Mouse (Mus musculus): Measurements from ENCODE around the gene Dclk2. TPM values are rescaled to one million over a fixed set of nuclear protein-coding genes. Genes with fewer than 3 reads are reported as not detected.

Dclk2 gene
- 100 to 1,000 TPM; 109 to 112 TPM for total RNA-seq (2021)

DNA sequence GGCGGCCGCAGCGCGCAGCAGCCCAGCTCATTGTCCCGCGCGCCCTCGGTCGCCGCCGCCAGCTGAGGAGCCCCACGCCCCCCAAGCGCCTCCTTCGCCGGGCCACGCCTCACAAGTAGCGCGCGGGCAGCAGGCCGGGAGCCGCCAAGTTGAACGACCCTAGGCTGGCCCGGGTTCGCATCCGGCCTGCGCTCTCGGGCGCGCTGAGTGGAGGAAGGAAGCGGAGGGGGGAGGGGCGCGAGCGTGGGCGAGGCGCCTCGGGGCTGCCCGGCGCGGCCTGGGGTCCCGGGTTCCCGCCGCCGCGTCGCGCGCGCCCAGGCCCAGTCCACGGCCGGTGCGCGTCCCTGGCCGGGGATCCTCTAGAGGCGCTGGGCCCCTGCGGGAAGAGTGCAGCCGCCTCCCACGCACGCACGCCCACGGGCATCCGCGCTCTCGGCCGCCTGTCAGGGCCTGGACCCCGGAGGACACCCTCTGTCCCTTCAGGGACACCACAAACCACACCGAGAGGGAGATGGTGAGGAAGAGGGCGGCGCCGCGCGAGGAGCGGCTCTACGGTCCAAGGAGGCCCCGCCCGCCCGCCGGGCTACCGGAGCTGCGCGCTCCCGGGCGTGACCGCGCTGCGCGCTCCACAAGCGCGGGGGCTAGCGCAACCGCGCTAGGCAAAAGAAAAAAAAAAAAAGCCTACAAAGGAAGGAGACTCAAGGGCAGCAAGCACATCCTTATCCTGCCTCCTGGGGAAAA, at the start of gene Dclk2:
TSS of gene Dclk2 (minus strand) at position 510 of the 741 bp plus-strand sequence.
- DNase-seq, result peak; percentile 80 to 81

DNA sequence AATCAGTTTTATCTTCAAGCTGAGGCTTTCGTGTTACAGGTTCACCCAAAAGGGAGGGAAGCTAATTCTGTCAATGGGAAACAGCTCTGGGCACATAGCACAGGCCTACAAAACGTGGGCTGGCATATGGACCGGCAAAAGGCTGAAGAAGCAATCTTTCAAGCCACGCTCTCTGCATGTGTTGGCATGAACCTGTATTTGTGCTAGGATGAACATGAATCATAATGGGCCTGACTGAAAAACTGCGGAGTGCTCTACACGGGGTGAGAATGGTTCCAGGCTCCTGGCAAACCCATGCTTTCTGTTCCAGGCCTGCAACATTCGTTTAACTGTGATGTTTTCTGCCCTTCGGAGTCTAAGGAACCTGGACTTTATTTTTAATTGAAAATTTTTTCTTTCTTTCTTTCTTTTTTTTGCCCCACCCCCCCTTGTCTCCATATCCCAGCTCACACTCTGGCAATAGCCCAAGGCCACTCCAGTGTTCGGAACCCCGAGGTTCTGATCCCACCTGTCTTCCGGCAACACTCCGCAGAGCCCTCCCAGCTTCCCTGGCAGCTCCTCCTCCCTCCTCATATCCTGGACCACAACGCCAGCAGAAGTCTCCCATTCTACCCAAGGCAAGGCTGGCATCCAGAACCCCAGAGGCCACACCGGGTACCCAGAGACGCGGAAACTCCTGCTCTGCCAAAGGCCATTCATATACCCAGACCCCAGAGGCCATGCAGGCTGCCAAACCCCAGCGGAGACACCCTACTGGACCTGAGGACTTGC, 42.2 kb upstream of the Dclk2 start:
- DNase-seq, result no peak

DNA sequence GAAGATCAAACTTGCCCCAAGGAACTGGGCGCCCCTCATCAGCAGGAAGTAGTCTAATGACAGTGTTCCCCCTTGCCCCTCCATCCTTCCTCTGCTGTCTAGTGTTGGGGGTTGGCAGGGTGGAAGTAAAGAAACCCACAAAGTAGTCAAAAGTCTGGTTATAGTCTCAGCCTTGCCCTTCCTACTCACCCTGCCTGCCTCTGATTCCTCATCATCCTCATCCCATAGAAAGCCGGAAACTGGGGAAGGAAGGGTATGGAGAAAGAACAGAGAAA, 40.7 kb upstream of the Dclk2 start:
- DNase-seq, result no peak

DNA sequence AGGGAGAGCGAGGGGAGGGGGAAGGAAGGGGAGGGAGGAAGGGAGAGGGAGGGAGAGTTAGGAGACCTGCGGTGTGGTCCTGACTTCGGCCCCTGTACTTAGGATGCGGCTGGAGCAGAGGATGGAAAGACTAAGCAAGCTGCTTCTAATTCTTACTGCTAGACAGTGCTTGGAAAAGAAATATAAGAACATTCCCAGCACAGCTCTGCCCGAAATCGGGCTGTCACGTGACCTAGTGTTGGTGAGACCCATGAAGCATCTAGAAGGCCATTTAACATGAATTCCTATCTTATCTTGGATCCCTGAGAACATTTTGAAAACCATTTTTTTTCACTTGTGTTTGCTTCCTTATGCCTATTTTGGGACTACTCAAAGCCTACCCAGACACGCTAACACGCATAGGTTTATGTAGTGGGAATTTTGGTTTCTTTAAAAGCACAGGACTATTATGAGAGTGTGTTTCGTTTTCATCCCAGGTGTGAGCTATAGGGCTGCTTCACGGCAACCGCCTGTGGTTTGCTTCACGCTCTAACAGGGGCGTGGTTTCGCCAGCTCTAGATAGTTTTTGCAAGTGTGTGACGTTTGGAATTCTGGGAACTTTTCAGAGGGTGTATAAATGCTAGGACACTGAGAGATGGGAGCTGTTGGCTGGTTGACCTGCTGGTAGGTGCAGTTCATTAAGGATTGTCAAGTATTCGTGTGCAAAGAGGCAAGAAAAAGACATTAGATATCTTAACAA, 40.2 kb upstream of the Dclk2 start:
- no peak for DNase-seq

DNA sequence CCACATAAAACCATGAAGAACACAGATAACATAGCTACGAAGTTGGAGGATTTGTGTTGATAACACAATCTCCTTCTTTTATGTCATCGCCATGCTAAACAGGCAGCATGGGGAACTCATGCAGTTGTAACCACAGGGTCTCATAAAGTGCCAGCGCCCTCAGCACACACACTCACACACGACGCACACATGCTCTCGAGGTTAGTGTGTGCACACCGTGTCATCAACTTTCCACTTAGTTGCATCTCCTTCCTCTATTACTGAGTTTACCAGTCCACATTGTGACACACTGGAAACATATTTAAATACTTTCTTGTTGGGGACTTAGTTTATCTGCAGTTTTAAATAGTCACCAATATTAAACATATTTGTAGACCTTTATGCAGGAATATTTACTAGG, 38.4 kb upstream of the Dclk2 start:
- no peak for DNase-seq

DNA sequence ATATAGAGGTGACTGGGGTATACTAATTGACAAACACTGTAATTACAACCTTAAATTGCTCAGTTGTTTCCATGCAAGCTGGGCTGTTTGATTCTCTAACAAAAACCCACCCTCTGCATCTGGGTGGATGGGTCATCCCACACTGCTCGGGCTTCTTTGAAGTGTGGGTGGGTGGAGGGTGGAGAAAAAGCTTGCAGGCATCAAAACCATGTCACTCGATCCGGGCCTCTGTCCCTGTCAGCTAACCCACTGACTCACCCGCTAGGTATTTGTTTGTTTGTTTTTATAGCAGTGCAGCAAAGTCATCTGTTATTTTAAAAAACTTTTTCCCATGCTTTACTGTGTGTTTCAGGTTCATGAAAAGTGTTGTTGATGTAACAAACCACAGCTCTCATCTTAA, 34.7 kb upstream of the Dclk2 start:
- DNase-seq, result no peak

DNA sequence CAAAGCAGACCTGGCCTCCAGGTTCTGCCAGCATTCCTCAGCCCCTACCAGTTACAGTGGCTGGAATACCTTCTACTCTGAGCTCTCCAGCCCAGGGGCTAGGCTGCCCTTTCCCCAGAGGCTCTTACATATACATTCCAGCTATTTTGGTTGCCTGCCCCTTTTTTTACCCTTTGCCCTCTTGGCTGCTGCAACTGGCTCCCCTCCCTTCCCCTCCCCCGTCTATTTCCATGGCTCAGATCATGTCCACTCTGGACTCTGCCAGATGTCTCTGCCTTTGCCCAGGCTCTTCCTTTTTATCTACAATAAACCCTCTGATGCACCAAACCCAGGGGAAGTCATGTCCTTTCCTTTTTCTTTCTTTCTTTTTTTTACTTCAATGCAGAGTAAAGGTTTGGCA, 33.9 kb upstream of the Dclk2 start:
- no peak for DNase-seq

DNA sequence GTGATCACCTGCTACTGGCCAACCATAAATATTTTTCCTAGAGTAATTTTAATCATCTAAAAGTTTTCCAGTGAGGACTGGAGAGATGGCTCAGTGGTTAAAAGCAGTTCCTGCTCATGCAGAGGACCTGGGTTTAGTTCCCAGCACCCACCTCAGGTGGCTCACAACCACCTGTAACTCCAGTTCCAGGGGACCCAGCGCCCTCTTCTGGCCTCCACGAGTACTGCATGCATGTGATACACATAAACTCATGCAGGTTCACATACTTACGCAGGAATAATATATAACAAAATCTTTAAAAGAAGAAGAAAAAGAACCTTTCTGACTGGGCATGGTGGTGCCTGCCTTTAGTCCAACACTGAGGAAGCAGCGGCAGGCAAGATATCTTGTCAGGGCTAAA, 33.2 kb upstream of the Dclk2 start:
- no peak for DNase-seq

DNA sequence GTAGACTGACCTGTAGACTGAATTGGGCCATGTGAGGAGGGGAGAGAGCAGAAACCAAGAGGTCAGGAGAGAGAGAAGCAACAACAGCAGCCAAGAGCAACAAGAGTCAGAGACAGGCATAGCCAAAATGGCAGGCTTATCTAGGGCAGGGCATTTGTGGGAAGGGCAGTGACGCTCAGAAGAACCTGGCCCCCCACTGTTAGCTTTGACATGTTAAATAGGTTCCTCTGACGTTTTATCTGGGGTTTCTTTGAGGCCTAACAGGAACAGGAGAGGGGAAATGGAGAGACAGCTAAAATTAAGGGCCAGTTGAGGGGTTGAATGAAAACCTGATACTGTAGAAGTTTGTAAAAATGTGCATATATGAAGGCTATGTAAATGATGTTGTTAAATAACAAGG, 30.0 kb upstream of the Dclk2 start:
- DNase-seq, result no peak

DNA sequence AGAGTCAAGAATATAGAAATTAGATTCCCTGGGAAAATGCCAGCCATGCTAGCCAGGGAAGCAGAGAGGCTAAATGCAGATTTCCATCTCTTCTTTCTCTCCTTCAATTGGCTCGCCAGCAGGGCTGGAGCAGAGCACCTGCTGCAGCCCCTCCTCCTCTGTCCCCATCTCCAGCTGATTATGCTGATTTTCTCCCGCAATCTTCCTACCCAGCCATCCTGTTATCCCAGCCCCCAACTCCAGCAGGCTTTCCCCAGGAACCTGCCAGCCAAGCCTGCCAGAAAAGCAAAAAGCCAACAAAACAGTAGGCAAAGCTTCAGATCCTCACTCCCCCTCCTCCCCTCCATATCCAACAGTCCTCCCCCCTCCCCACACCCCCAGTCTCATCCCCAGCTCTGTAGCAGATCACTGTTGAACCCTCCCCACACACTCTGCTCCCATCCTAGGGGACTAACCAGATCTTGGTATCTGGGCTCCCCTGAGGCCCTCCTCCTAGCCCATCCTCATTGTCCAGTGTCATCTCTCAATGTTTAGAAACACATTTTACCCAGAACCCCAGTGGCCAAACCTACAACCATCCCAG, 15.7 kb upstream of the Dclk2 start:
- peak; percentile 61 to 71 for DNase-seq

DNA sequence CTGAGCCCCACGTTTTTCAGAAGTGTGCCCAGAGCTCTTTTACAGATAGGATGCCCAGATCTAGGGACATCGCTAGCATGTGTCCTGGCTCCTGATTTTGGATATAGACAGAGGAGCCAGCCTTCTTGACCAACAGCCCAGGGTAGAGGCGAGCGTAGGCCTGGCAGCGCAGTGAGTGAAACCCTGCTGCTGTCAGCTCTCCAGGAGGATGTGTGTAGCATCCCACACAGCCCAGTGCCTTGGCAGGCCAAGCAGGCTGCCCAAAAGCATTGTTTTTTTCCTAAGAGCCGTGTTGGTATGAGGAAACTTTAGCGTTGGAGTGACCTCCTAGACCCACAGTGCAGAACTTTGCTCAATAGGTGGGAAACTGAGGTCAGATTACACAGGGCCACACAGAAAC, 12.8 kb upstream of the Dclk2 start:
- DNase-seq, result no peak

DNA sequence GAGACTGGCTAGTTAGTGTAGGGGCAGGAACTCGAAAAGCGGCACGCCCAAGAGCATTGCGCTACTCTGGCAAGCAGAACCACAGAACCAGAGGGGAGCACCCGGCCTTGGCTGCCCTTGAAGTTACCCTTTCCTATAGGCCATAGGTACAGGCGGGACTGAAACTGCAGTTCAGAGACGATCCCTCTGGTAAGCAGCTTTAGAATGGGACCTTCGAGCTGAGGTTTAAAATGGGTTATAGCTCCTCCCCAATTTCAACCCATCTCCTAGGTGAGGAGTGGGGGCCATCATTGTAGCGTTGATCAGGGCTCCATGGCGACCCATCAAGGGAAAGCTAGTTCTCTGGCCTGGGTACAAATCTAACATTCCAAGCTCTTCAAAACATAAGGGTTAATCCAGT, 3.0 kb upstream of the Dclk2 start:
- no peak for DNase-seq

DNA sequence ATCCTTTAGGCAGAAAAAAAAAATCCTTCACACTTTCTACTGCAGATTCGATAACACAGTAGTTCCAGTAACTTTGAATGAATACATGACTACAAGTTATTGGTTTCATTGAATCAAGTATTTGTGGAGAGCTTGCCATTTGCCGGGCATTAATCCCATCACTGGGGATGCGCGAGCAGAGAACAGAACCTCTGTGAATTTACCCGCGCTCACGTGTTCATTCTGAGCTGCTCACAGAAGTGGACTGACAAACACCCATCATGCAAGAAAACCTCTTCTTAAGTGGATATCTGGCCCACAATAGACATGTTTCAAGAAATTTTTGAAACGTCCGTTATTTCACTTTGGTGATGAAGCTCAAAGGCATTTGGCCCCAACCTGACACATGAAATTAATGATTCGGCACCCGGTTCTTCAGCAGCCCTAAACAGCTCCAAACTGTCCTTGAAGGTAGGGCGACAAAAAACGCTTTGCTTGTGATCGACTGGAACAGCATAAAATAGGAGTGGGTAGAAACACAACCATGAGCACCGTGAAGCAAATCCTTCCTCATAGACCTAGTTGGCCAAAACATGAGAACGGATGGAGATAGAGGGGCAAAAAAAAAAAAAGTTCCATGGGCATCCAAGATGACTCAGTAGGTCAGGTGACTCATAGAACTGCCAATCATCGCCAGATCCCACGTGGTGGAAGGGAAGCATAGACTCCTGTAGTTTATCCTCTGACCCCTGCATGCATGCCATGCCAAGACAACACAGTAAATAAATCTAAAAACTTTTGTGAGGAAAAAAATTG, 726 bp upstream of the Dclk2 start:
- no peak for DNase-seq

DNA sequence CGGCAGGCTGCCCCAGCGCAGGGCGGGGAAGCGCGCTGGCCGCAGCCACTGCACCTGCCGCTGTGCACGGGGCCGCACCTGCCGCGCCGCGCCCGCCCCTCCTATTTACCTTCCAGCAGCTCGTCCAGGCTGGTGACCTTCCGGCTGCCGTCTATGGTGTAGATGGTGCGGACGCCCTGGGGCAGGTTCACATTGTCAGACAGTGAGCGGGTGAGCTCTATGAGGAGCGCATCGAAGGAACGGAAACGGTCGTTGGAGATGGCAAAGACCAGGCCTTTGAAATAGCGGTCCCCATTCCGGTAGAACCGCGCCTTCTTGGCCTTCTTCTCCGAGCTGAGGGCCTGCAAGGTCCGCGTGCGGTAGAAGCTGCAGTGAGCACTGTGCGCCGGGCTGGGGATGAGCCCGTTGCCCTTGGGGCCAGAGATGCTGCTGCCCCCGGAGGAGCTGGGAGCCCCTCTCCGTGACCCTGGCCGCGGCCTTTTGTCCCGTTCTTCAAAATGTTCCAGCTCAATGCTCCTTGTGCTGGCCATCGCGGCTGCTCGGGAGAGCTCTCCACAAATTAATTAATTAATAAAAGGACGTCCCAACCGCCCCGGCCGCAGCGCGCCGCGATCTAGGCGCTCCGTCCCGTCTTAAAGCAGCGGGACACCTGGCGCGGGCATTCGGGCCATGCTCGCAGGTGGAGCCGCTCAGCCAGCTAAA, 860 bp downstream of the Dclk2 start:
- DNase-seq, result peak; percentile 58 to 62

DNA sequence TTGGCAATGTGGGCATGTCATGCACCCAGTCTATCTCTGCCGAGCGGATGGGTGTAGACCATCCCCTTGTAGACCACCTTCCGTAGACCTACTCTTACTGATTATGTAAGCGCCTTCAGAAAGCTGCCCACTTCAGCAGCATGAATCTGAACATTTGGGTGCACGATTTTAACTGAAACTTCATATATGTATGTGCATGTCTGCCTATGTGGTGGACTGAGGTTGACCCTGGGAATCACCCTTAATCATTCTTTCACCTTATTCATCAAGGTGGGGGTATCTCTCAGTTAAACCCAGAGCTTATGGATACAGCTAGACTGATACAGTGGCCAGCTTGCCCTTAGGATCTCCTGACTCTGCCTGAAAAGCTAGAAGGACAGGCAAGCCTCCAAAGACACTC, 3.6 kb downstream of the Dclk2 start:
- no peak for DNase-seq

DNA sequence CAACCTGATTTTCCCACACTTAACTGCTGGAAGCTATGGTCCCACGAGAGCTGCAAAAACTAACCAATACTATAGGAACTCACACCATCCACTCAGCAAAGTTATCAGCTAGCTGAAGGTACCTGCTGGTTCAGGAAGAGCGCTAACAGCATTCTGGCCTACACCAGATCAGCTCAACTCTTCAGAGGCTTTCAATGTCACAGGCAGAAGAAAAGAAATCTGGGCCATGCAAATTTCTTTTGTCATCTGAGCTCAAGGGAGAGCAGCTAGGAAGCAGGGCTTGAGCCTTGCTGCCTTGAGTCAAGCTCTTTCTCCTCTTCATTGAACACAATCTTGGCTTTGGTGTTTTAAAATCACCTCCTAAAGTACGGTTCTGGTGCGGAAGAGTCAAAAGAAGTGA, 4.0 kb downstream of the Dclk2 start:
- no peak for DNase-seq

DNA sequence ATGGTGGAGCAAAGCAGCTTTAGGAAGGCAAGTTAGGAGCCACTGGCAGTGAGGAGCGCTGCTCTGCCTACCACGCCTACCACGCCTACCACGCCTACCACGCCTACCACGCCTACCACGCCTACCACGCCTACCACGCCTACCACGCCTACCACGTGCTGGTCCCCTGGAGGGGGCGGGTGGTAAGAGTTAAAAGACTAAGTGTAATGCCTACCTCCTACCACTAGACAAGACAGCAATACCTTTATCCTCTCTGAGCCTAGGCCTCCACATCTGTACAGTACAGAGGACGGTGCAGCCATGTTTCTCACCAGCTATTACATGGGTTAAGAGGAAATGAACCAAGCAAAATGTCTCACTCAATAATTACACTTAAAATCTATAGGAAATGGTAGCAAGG, 5.4 kb downstream of the Dclk2 start:
- no peak for DNase-seq

DNA sequence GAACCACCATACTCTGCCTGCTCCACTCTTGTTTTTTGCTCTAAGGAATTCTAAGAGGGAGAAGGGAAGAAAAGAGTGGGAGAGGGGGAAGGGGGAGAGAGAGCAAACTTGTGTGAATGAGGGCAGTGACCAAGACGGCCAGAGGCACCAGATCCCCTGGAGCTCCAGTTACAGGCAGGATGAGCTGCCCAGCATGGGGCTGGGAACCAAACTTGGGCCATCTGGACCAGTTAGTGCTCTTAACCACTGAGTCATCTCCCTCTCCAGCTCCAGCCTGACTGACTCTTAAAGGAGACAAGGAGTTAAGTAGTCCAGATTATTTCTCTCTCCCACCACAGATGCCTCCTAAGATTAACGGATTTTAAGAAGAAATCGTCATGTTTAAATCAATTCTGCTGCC, 6.3 kb downstream of the Dclk2 start:
- no peak for DNase-seq

DNA sequence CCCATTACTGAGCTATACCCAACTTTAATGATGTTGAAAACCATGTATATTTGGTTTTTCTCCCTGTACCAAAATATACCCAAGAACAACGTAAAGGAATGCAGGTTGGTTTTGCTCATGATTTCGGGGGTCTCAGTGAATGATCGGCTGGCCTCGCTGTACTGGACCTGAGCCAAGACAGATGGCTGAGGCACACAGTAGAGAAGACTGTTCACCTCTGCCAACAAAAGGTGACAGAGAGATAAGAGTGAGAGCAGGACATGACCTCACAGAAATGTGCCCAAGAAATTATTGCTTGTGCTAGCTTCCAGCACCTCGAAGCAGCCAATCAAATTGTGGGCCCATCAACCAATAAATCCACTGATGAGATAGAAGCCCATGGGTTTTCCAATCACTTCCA, 22.3 kb downstream of the Dclk2 start:
- no peak for DNase-seq

DNA sequence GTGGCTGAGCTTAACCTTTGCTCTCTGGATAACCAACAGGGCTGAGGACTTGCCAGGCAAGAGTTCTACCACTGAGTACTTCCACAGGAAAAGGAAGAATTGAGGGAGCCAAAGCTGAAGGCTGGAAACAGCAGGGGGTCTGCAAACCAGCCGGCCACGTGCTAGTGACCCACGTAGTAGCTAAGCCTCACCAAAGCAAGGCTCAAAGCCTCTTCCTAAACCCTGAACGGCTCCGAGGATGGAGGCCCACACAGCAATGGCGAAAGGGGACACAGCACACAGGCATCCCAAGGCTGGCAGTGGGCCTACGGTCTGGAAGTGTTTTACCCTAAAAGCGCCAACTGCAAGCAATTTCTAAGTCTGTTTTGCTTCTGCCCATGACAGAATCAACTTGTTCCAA, 23.1 kb downstream of the Dclk2 start:
- DNase-seq, result no peak

DNA sequence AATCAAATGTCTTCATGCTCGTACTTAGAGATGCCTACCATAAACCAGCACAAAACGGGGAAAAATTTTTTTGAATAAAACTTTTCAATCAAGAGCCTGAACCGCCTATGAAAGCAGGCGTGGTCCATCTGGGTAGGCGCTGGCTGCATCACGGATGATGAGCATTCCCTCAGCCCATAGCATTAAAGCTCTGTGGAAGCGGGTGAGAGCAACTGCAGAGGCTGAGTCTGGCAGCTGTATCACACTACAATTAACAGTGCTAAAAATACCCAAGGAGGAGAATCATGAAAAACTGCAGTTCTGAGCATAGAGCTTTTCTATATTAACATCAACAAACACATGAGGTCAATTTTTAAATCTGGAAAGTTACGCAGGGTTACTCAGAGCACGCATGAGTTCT, 23.6 kb downstream of the Dclk2 start:
- no peak for DNase-seq

DNA sequence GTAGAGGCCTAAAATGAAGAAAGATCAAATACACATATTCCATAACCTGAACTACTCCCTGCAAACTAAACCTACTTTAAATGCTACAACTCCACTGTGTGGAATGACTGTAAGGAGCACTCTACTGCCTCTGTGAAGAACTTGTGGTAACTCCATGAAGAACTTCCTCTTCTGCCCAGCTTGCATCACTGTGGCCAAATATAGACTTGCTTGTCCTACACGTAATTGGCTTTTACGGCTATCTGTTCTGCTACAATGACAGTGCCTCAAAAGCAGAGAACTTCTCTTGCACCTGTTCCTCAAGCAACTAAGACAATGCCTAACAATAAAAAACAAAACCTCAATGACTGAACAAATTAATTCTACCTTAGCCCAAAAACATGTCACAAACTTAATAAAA, 26.2 kb downstream of the Dclk2 start:
- DNase-seq, result no peak

Data from layer of hippocampus, postnatal 36 days (tissue).